Comparison of ENCODE assay signal across 21 mouse cellular contexts in the genomic region with DNA sequence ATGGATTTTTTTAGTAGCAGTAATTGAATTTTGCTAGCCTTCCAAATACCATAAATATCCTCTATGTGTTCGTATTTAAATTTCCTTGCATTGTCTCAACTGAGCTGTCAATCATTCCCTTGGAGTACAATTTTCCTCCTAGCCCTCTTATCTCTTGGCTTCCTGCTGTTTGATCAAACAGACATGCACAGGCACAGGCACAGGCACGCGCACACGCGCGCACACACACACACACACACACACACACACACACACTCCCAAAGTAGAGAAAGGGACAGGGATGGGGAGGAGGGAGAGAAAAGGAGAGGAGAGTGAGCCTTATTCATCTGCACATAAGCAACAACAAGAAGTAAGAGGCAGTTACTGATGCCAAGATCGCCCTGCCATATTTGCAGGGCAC.
DNase-seq lines count a peak whose midpoint lies in the region; ATAC-seq lines count a peak whose summit lies in the region.
"Had no signal": no experiment of that assay in that cellular context is flagged by ENCODE, and none has a peak within 500 bp of the region (broad histone marks: within the 10 kb centered on the region; RNA-seq: fewer than 3 reads in every experiment).

No protein-coding gene starts in this region.

- no peak for DNase-seq in forebrain, embryonic 11.5 days (ENCODE audit: low spot score)
- no peak for DNase-seq in midbrain, embryonic 11.5 days (ENCODE audit: low spot score, missing footprints)
- DNase-seq in forebrain, embryonic 14.5 days (ENCODE audit: low spot score) = peak; percentile 10
- peak; percentile 27 for DNase-seq in midbrain, embryonic 14.5 days
- no peak for DNase-seq in heart, adult 11 months
- DNase-seq: adrenal gland, postnatal 14 days; heart, postnatal 14 days; kidney, adult 9 months; kidney, postnatal 10 days; layer of hippocampus, postnatal 36 days; liver; retina, postnatal 1 day; right cerebral cortex, postnatal 14 days had no signal

- H3K4me1 ChIP-seq in forebrain, embryonic 11.5 days (replicated peaks; ENCODE audit: control insufficient read depth, insufficient read depth, low read length) = no peaks in the 10 kb centered on the region
- H3K4me1 ChIP-seq in forebrain, embryonic 12.5 days = no peaks in the 10 kb centered on the region
- no peaks in the 10 kb centered on the region for H3K4me1 ChIP-seq in midbrain, embryonic 11.5 days (ENCODE audit: control insufficient read depth, insufficient read depth, low read length)
- no peaks in the 10 kb centered on the region for H3K4me1 ChIP-seq in midbrain, embryonic 16.5 days (ENCODE audit: control insufficient read depth, insufficient read depth, low read length)
- H3K4me1 ChIP-seq in forebrain, embryonic 14.5 days (ENCODE audit: control insufficient read depth, insufficient read depth, low read length) = 0 out of 2 replicates have a peak, but pooled peaks cover 2% of the 10 kb centered on the region
- 0 out of 2 replicates have a peak, but pooled peaks cover 3% of the 10 kb centered on the region for H3K4me1 ChIP-seq in midbrain, embryonic 14.5 days (ENCODE audit: control insufficient read depth, insufficient read depth, low read length)
- H3K4me1 ChIP-seq: heart, embryonic 13.5 days; hindbrain, embryonic 10.5 days; liver, embryonic 15.5 days; lung, embryonic 15.5 days had no signal

- no peak overlapping the region for H3K4me3 ChIP-seq in forebrain, embryonic 11.5 days (ENCODE audit: low read depth, low read length)
- no peak overlapping the region for H3K4me3 ChIP-seq in forebrain, embryonic 12.5 days (replicated peaks)
- H3K4me3 ChIP-seq in midbrain, embryonic 11.5 days (ENCODE audit: low read depth, low read length) = no peak overlapping the region
- no peak overlapping the region for H3K4me3 ChIP-seq in midbrain, embryonic 16.5 days (ENCODE audit: low read depth, low read length)
- H3K4me3 ChIP-seq in forebrain, embryonic 14.5 days (ENCODE audit: low read depth, low read length) = no peak overlapping the region
- H3K4me3 ChIP-seq in midbrain, embryonic 14.5 days (replicated peaks; ENCODE audit: low read depth, low read length) = no peak overlapping the region
- H3K4me3 ChIP-seq: heart, embryonic 13.5 days; hindbrain, embryonic 10.5 days; liver, embryonic 15.5 days; lung, embryonic 15.5 days had no signal

- WGBS in forebrain, embryonic 11.5 days = 93% methylated on average over 7 of the region's 7 CpGs
- WGBS in forebrain, embryonic 12.5 days = 91% methylated on average over 7 of the region's 7 CpGs
- 89% methylated on average over 7 of the region's 7 CpGs for WGBS in midbrain, embryonic 11.5 days
- 69% methylated on average over 7 of the region's 7 CpGs for WGBS in midbrain, embryonic 16.5 days
- 84% methylated on average over 7 of the region's 7 CpGs for WGBS in forebrain, embryonic 14.5 days
- 86% methylated on average over 7 of the region's 7 CpGs for WGBS in midbrain, embryonic 14.5 days

- no peaks in the 10 kb centered on the region for H3K9me3 ChIP-seq in forebrain, embryonic 11.5 days (ENCODE audit: control insufficient read depth, low read length)
- no peaks in the 10 kb centered on the region for H3K9me3 ChIP-seq in forebrain, embryonic 12.5 days
- no peaks in the 10 kb centered on the region for H3K9me3 ChIP-seq in midbrain, embryonic 11.5 days (ENCODE audit: control insufficient read depth, low read length)
- H3K9me3 ChIP-seq in midbrain, embryonic 16.5 days (replicated peaks; ENCODE audit: control insufficient read depth, low read length, poor library complexity, severe bottlenecking) = no peaks in the 10 kb centered on the region
- no peaks in the 10 kb centered on the region for H3K9me3 ChIP-seq in forebrain, embryonic 14.5 days (replicated peaks; ENCODE audit: control insufficient read depth, low read length)
- H3K9me3 ChIP-seq in midbrain, embryonic 14.5 days (ENCODE audit: control insufficient read depth, low read length) = no peaks in the 10 kb centered on the region
- H3K9me3 ChIP-seq: heart, embryonic 13.5 days; hindbrain, embryonic 10.5 days; liver, embryonic 15.5 days; lung, embryonic 15.5 days had no signal

- H3K36me3 ChIP-seq in forebrain, embryonic 11.5 days (ENCODE audit: control insufficient read depth, insufficient read depth, low read length) = no peaks in the 10 kb centered on the region
- no peaks in the 10 kb centered on the region for H3K36me3 ChIP-seq in forebrain, embryonic 12.5 days (replicated peaks)
- no peaks in the 10 kb centered on the region for H3K36me3 ChIP-seq in midbrain, embryonic 11.5 days (ENCODE audit: control insufficient read depth, insufficient read depth, low read length)
- no peaks in the 10 kb centered on the region for H3K36me3 ChIP-seq in midbrain, embryonic 16.5 days (ENCODE audit: control insufficient read depth, insufficient read depth, low read length)
- H3K36me3 ChIP-seq in forebrain, embryonic 14.5 days (ENCODE audit: control insufficient read depth, insufficient read depth, low read length) = no peaks in the 10 kb centered on the region
- no peaks in the 10 kb centered on the region for H3K36me3 ChIP-seq in midbrain, embryonic 14.5 days (ENCODE audit: control insufficient read depth, insufficient read depth, low read length)
- H3K36me3 ChIP-seq: heart, embryonic 13.5 days; hindbrain, embryonic 10.5 days; liver, embryonic 15.5 days; lung, embryonic 15.5 days had no signal

- no peak overlapping the region for H3K27ac ChIP-seq in forebrain, embryonic 11.5 days (ENCODE audit: low read depth, low read length)
- no peak overlapping the region for H3K27ac ChIP-seq in forebrain, embryonic 12.5 days
- no peak overlapping the region for H3K27ac ChIP-seq in midbrain, embryonic 11.5 days (ENCODE audit: low read depth, low read length)
- no peak overlapping the region for H3K27ac ChIP-seq in midbrain, embryonic 16.5 days (ENCODE audit: low read length)
- H3K27ac ChIP-seq in forebrain, embryonic 14.5 days (ENCODE audit: low read depth, low read length) = no peak overlapping the region
- no peak overlapping the region for H3K27ac ChIP-seq in midbrain, embryonic 14.5 days (replicated peaks; ENCODE audit: low read depth, low read length)
- H3K27ac ChIP-seq: heart, embryonic 13.5 days; hindbrain, embryonic 10.5 days; liver, embryonic 15.5 days; lung, embryonic 15.5 days had no signal

- no peak overlapping the region for H3K4me2 ChIP-seq in forebrain, embryonic 11.5 days (ENCODE audit: low read depth, low read length, severe bottlenecking)
- no peak overlapping the region for H3K4me2 ChIP-seq in forebrain, embryonic 12.5 days
- H3K4me2 ChIP-seq in midbrain, embryonic 11.5 days = no peak overlapping the region
- H3K4me2 ChIP-seq in midbrain, embryonic 16.5 days (ENCODE audit: low read length) = no peak overlapping the region
- H3K4me2 ChIP-seq in forebrain, embryonic 14.5 days (ENCODE audit: low read length) = no peak overlapping the region
- H3K4me2 ChIP-seq in midbrain, embryonic 14.5 days (ENCODE audit: low read length) = no peak overlapping the region
- H3K4me2 ChIP-seq: heart, embryonic 13.5 days; liver, embryonic 15.5 days; lung, embryonic 15.5 days had no signal

- 0 out of 2 replicates have a peak, but pooled peaks have one; percentile 27 for ATAC-seq in forebrain, embryonic 11.5 days (replicated peaks; ENCODE audit: low FRiP score)
- no peak for ATAC-seq in forebrain, embryonic 12.5 days (ENCODE audit: low FRiP score)
- ATAC-seq in midbrain, embryonic 11.5 days (ENCODE audit: low FRiP score) = peak; percentile 44; the same call in 1 of the 2 replicates
- ATAC-seq in midbrain, embryonic 16.5 days = no peak
- peak; percentile 62; the same call in 1 of the 2 replicates for ATAC-seq in forebrain, embryonic 14.5 days
- ATAC-seq in midbrain, embryonic 14.5 days (ENCODE audit: low FRiP score, low TSS enrichment) = no peak
- ATAC-seq: intestine, postnatal 0 days; Patski had no signal

- H3K27me3 ChIP-seq in forebrain, embryonic 11.5 days (ENCODE audit: control insufficient read depth, insufficient read depth, low read length) = no peaks in the 10 kb centered on the region
- no peaks in the 10 kb centered on the region for H3K27me3 ChIP-seq in forebrain, embryonic 12.5 days
- H3K27me3 ChIP-seq in midbrain, embryonic 11.5 days (ENCODE audit: control insufficient read depth, insufficient read depth, low read length) = no peaks in the 10 kb centered on the region
- H3K27me3 ChIP-seq in midbrain, embryonic 16.5 days (ENCODE audit: control insufficient read depth, insufficient read depth, low read depth, low read length) = no peaks in the 10 kb centered on the region
- no peaks in the 10 kb centered on the region for H3K27me3 ChIP-seq in forebrain, embryonic 14.5 days (replicated peaks; ENCODE audit: control insufficient read depth, insufficient read depth, low read length)
- H3K27me3 ChIP-seq in midbrain, embryonic 14.5 days (ENCODE audit: control insufficient read depth, insufficient read depth, low read length) = no peaks in the 10 kb centered on the region
- H3K27me3 ChIP-seq: heart, embryonic 13.5 days; liver, embryonic 15.5 days; lung, embryonic 15.5 days; Patski had no signal

- no peak overlapping the region for H3K9ac ChIP-seq in forebrain, embryonic 11.5 days (ENCODE audit: low read length)
- no peak overlapping the region for H3K9ac ChIP-seq in forebrain, embryonic 12.5 days
- H3K9ac ChIP-seq in midbrain, embryonic 11.5 days (ENCODE audit: low read length) = no peak overlapping the region
- H3K9ac ChIP-seq in midbrain, embryonic 16.5 days (ENCODE audit: low read depth, low read length) = no peak overlapping the region
- H3K9ac ChIP-seq in forebrain, embryonic 14.5 days (ENCODE audit: low read length) = no peak overlapping the region
- no peak overlapping the region for H3K9ac ChIP-seq in midbrain, embryonic 14.5 days (replicated peaks; ENCODE audit: low read length)
- H3K9ac ChIP-seq: heart, embryonic 13.5 days; liver, embryonic 15.5 days; lung, embryonic 15.5 days had no signal

Comparison
In these comparisons a context has a peak if more than half of its experiments do, and no peak if none do; other contexts are left out.
1. ATAC-seq: peak in forebrain, embryonic 11.5 days (single experiment), midbrain, embryonic 11.5 days (single experiment) and forebrain, embryonic 14.5 days (single experiment); none in forebrain, embryonic 12.5 days (single experiment), midbrain, embryonic 16.5 days (single experiment) and midbrain, embryonic 14.5 days (single experiment).
2. DNase-seq: peak in forebrain, embryonic 14.5 days (single experiment) and midbrain, embryonic 14.5 days (single experiment); none in forebrain, embryonic 11.5 days (single experiment), midbrain, embryonic 11.5 days (single experiment) and heart, adult 11 months (single experiment).